Mouse (Mus musculus) lung, postnatal 0 days (tissue): Measurements from ENCODE around the gene Il2.

Experiments used
- CTCF ChIP-seq: IDR thresholded peaks from 2 replicates; pipeline ENCODE4 v1.5.1; 2016; ENCODE audit warnings: antibody characterized with exemption, mild to moderate bottlenecking
- EP300 ChIP-seq: IDR thresholded peaks from 2 replicates; pipeline ENCODE4 v1.6.1; 2016; ENCODE audit warnings: antibody characterized with exemption, mild to moderate bottlenecking, control low read depth

DNA sequence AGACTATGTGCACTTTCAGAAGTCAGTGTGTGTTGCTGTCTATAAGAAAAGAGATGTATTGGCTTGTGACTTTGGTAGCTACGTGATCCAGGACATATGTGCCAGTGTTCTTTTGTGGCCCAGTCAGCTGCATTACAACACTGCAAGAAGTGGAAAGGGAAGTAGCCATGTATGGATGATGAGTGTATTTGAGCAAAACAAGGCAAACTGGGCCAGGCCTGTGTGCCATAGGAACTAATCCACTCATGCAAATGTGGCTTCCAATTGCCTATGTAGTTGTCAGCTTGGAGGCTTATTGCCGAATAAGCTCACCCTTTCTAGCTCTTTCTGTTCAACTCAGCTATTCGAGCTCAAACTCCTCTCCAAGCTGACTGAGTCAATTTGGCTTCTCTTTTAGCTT is 13.4 kb upstream of the Il2 start:
- TF ChIP-seq CTCF, result no peak
- no peak for TF ChIP-seq EP300
